Mouse (Mus musculus) cerebellum, postnatal 4 days (tissue): ENCODE measurements around the gene Uhmk1.
"Not testable (repeated sequence)": the region's sequence is repeated elsewhere in the genome, so short reads cannot be mapped to it uniquely, and the experiment has no call there.

Source experiments
- DNase-seq, 2 experiments: peaks; one replicate each; pipeline ENCODE4 v3.0.0; 2022; ENCODE audit warnings: low spot score in 2 of 2, mixed read lengths in 1 of 2

Uhmk1 gene

DNA sequence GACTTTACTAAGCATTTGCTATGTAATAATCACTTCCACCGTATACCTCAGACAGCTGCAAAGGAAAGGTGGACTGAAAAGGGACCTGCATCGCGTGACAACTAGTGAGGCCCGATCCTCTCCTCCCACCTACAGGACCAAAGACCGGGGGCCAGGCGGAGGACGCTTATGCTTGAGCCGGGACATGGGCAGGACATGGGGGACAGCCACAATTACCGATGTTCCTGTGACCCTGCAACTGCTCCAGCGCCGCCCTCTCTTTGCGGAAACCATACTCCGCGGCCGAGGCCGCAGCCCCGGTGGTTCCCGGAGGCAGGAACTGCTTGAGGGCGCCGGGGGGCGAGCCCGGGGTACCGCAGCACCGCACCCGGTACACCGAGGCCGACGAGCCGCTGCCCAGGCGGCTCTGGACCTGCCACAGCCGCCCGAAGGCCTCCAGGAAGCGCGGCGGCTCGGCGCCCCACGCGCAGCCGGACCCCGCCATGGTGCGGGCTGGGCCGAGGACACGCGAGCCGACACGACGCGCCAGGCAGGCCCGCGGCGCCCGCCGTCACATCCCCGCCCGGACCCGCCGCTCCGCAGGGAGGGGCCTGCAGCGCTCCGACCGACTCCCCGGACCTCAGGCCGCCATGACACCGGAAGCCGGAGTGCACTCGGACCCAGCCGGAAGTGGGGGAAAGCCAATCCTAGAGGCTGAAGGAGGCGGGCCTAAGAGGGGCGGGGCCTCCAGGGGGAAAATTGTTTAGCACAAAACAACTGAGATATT, at the start of gene Uhmk1:
Gene Uhmk1, minus strand, starts transcription at position 641 of the 766 bp plus-strand sequence.
- DNase-seq: peak; percentile 66 to 82

DNA sequence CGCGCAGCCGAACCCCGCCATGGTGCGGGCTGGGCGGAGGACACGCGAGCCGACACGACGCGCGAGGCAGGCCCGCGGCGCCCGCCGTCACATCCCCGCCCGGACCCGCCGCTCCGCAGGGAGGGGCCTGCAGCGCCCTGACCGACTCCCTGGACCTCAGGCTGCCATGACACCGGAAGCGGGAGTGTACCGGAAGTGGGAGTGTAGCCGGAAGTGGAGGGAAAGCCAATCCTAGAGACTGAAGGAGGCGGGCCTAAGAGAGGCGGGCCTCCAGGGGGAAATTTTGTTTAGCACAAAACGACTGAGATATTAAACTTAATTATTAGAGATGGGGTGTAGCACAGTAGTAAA, 40.3 kb upstream of the Uhmk1 start:
- DNase-seq: peak; percentile 62 to 72

DNA sequence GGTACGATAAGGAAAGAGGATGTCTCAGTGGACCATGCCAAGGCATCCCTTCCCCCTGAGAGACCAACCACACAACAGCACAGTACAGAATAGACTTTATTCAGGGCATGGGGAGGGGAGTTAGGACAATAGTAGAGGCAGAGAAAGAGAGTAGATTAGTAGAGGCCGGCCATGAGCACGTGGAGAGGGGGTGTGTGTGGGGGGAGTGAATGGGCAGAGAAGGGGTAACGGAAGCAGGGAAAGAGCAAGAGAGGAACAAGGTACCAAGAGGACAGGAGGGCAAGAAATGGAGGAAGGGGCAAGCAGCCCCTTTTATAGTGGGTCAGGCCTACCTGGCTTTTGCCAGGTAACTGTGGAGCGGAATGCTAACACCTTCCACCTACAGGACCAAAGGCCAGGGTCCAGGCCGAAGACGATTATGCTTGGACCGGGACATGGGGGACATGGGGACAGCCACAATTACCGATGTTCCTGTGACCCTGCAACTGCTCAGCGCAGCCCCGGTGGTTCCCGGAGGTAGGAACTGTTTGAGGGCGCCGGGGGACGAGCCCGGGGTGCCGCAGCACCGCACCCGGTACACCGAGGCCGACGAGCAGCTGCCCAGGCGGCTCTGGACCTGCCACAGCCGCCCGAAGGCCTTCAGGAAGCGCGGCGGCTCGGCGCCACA, 39.8 kb upstream of the Uhmk1 start:
- no peak for DNase-seq

DNA sequence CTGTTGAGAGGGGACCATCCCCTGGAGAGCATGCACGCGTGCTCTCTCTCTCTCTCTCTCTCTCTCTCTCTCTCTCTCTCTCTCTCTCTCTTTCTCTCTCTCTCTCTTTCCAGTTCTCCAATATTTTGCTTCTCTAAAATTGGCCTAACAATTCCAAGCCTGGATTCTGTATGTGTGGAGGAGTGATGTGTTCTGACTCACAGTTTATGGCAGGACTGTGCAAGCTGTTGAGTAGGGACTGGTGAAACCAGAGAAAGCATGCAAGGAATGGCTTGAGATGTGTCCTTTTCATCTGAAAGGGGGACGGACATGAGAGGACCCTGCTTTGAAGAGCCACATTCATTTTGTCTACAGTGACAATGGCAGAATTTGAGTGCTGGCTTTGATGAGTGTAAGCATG, 29.8 kb upstream of the Uhmk1 start:
- no peak for DNase-seq

DNA sequence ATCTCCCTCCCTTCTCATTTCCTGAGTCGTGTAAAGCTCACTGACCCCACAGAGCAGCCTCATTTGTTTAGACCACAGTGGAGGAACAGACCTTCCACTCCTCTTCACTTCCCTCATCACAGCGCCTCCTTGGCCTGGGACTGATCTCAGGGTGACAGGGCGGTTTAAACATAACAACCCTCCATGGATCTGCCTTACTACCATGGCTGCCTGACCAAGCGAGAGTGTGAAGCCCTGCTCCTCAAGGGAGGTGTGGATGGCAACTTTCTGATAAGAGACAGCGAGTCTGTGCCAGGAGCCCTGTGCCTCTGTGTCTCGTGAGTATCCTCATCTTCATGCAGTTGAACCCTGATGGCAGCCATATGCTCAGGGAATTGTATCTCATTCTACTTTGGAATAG, 17.5 kb upstream of the Uhmk1 start, which contains the start of gene Sh2d1b2:
Gene Sh2d1b2, plus strand, starts transcription at position 62 of the 400 bp plus-strand sequence.
- not testable (repeated sequence) for DNase-seq

DNA sequence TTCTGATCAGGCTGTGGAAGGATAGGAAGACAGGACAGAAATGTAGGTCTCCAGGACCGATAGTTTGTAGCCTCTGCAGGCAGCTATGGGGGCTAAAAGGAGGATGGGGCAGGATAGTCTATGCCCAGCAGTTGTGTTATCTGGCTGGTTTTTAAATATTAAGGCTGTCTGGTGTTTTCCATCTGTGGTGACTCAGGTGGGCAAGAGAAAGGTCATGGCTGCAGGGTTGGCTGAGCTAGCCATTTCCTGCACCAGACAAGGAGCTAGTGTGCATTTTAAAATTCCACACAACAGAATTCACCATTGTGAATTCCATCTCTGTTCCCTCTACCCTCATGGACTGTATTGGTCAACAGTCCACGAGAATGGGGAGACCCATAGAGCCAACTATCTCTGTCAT, 8.1 kb upstream of the Uhmk1 start:
- DNase-seq: no peak

DNA sequence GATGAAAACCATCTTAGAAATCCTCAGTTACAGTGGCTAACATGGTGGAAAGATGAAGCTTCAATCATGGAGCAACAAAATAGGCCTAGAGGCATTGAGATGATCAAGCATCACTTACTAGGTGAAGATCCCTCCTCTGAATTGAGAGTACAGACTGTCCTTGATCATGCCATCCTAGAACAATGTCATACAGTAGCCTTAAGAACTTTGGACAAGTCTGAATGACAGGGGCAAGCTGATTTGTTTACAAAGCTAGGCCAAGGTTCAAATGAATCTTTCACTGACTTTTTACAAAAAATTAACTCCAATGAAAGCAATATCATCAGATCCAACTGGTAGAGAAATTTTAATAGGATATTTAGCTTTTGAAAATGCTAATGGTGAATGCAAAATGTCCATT, 5.2 kb upstream of the Uhmk1 start:
- no peak for DNase-seq

DNA sequence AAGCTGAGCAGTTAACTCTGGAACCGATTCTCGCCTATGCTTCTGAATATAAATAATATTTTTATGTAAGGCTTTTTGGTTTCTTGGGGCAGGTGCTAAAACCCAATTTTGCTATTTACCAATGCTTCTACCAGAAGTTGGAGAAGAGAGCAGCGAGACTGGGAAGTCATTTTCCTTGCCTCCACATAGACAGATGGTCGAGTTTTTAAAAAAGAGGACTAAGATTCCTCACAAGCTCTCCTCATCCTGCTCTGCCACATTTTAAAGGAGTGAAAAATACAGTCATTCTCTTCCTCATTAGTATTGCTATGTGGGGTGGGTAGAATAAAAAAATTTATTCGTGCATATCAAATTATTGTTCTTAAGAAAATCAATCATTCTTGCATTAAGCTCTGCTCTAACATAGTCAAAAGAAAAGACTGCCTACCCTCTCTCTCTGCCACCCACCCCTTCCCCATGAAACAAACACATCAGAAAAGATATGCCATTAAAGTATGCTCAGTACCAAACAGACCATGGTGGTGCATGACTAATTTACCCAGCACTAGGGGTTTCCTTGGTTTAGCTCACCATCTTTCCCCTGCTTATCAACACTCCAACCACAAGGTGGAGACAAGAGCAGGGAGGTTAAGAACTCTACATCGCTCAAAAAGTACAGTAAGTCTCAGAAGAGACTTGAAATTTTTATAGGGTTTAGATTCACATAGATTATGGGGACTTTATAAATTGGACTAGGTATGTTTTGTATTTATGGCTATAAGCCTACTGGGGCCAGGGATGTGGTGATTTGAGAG, 3.1 kb upstream of the Uhmk1 start:
- DNase-seq: no peak

DNA sequence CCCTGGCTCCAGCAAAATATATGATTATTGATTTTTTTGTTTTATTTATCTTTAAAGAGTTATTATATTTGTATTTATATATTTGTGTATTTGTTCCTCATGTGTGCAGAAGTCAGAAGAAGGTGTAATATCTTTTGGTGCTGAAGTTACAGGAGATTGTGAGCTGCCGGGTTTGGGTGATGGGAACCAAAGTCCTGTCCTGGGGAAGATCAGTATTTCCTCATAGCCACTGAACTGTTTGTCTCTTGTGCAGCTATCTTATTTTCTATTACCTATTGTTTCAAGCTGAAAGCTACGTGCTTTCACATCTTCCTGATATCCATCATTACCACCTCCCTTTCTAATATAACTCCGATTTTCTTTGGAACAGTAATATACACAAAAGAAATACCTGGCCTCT, 393 bp upstream of the Uhmk1 start:
- DNase-seq: no peak

DNA sequence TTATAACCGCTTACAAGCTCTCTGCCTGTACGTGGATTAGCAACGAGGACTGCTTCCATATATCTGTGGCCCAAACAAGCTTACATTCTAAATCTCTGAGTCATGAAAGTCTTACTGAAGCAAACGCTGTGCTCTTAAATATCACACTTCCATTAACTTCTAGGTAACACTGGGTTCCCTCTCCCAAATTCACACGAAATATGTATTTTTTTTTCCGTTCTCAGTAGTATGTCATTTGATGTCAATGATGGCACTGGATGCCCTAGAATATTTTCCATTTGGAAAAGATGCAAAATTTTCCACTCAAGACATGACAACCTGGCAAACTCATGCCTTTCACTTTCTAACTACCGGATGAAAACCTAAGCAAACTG, 827 bp downstream of the Uhmk1 start:
- DNase-seq: no peak

DNA sequence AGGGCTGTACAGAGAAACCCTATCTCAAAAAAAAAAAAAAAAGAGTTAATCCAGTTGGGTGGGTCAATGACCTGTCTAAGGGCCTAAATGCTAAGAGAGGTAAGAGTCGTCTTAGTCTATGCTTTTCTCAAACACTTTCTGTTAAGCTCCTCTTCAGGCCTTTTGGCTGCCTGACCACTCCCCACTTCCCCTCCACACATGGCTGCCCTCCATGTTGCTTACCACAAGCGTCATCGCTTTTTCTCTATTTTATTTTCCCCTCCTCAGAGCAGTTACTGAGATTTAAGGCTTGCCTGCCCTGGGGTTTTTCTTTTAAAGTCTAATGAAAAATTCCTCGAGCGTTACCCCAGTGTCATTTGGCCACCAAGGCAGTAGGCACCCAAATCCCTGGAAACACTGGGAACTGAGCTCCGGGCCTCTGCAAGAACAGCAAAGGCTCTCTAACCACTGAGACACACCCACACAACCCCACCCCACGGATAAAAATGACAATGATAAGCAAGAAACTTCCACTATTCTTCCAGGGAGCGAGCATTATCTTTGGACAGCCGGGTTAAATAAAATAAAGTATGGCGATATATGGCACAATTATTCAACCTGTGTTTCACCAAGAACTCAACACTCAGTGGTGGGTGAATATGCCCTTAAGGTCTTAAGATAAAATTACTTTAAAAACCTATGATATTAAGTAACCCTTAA, 1.9 kb downstream of the Uhmk1 start:
- DNase-seq: no peak

DNA sequence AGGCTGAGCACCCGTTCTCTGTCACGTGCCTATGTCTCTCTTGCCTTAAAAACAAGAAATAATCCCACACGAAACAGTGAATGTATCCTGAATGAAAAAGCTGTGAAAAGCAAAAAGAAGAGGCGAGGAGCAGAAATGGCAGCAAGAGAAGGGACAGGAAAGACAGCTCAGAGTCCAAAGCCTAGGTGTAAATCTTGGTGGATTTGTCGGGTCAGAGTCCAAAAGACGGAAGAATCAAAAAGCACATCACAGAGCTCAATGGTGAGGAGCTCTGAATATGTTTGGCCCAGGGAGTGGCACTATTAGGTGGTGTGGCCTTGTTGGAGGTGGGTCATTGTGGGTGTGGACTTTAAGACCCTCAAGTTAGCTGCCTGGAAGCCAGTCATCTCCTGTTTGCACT, 8.8 kb downstream of the Uhmk1 start:
- no peak for DNase-seq

DNA sequence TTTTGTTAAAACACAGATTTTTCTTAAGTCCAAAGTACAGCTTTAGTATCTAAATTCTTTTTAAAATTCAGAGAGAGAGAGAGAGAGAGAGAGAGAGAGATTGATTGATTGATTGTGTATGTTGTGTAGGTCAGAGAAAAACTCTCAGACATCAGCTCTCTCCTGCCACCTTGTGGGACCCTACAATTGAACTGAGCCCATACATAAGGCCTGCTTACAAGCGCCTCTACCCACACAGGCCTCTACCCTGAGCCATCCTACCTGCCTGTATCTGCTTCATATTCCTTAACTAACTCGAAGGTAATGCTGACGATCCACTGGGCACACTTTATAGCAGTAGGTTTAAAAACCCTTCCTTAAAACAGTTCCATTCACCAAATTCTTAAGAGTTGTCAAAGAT, 14.8 kb downstream of the Uhmk1 start:
- DNase-seq: peak in 1 of 2 experiments; percentile 12

DNA sequence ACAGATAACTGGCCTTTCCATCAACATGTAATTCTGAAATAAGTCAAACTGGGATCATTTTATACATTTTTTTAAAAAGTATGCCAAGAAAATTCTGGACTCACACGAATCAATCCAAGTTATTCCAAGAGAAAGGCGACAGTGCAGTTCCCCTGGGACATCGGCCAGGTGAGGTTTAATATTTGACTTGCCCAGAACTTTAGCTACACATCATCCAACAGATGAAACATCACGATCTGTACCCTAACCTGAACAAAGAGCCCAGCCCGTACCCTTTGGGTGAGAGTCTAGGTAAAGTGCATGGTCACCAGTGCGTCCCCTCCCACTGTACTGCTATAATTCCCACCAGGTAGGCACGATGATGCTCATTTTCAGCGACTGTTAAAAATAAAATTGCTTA, 19.0 kb downstream of the Uhmk1 start:
- DNase-seq: no peak

DNA sequence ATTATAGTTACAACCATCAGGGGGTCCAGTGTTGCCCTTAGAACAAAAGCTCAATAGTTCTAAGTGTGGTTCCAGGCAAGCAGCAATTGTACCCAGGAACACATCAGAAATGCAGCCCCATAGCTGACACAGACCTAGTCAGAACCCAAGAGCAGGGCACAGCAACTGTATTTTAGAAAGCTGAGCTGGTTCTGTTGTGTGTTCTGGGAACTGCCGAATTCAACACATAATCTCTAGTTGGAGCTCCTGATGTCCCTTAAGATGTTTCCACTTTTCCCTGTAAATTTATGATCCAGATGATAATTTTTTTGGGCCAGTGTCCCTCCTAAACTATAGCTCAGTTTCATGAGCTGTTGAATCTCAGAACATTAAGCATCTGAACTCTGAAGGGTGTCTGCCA, 23.3 kb downstream of the Uhmk1 start:
- DNase-seq: no peak

DNA sequence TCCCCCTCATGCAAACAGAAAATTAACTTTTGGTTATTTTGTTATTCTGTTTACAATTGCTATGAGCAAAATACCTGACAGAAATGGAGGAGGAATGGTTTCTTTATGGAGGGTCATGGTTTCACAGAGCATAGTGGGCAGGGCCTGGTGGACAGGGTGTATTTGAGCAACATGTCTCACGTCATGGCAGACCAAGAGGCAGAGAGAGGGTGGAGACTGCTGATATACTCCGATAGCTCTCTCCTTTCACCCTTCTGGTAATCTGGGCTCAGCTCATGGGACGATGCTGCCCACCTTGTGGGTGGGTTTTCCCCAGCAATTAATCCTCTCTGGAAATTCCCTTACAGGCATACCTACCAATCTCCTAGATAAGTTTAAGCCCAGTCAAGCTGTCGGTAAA, 25.0 kb downstream of the Uhmk1 start:
- no peak for DNase-seq

DNA sequence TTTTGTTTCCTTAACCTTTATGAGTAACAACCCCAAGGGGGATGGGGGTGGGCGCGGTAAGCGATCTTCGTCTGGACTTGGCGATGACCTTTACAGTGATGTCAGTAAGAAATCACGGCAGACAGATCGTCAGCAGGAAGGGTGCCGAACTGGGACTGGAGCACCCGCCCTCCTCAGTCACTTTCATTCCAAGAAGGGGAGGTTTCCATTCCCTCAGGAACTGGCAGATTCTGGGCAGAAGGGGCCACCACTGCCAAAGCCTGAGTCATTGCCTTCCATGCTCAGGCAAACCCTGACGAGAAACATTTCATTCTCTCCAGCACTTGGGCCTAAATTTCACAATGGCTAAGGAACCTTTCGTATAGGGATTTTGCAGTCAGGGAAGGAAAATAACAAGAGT, 26.6 kb downstream of the Uhmk1 start:
- DNase-seq: no peak

DNA sequence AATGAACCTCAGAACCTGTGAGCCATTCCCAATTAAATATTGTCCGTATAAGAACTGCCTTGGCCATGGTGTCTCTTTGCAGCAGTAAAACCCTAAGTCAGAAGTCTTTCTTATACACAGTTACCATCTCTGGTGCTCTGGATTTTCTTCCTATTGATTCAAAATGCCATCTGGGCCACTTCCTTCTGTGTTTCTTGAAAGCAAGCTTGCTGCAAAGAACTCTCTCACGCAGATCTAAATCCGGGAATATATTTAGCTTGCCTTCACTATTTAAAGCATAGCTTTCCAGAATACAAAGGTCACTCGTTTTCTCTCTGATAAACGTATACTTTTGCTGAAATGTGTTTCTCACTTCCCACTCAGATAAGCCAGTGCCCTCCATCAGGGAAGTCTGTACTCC, 28.7 kb downstream of the Uhmk1 start:
- no peak for DNase-seq

DNA sequence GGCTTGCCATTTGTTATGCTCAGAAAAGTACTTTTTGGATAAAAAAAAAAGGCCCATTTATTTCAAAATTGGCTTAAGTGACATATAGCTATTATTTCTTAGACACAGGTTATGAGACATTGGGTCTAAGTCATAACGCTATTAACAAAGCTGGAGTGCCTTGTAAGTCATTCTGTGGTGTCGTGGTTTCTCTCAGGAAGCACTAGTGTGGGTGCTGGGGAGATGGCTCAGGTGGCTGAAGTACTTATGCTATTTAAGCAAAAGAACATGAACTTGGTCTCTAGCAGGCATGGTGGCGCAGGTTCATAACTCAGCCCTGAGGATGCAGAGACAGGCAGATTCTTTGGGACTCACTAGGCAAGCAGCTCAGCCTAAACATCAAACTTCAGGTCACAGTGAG, 30.1 kb downstream of the Uhmk1 start:
- DNase-seq: no peak

DNA sequence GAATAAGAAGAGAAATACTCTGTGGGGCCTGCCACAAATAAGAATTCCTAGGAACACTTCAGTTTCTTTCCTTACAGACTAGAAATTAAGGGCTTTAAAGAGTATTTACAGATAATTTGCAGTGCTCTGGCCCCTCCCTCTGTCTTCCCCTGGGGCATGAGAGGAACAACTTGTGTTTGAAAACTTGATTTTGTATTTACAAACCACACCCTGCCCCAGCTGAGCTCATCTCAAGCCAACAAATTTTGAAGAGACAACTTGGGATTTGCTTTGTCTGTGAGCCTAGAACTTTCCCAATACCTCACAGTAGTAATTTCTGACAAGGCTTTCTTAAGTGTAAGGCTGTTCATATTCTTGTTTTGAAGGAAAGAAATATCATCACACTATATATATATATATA, 32.5 kb downstream of the Uhmk1 start:
- DNase-seq: no peak

DNA sequence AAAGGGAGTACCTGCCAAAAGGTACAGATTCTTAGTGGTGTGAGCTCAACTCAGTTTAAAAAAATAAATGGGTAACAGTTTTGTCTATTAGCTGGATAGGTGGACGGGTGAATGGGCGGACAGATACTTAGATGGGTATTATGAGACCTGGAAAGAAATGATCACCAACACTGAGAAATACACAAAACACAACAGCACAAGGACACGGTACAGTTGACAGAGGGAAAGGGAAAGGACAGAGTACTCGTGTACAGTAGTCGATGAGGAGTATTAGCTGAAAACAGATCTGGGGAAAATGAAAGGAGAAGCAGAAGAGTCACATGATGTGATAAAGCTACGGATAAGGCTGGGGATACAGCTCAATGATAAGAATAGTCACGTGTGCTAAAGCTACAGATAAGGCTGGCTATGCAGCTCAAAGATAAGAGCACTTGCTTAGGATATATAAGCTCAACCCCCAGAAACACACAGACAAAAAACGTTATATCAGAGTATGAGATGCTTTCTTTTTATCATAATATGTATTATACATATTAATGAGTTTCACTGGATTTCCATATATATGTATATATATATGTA, 38.4 kb downstream of the Uhmk1 start:
- no peak for DNase-seq

DNA sequence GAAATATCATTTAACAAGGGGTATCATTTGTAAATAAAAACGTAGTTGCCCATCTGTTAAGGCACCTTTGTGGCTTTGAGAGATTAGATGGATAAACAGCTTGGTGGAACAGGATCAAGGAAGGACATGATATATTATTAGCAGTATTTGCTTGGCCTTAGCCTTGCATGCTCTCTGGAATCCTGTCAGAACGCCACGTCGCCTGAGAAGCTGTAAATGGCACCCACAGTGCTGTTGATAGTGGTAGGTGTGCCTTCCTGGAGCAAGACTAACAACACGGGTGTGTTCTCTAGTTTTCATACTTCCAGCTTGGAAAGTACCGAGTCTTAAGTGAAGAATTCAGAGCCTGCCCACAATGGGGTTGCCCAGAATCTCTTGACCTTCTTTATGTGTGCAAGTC, 39.3 kb downstream of the Uhmk1 start:
- DNase-seq: no peak
